Mouse (Mus musculus) forebrain, embryonic 11.5 days (tissue): ENCODE measurements around the gene Fgfr1op2. TPM values are rescaled to one million over a fixed set of nuclear protein-coding genes. Genes with fewer than 3 reads are reported as not detected.

Experiments
- ATAC-seq: fragments of 200-750 bp; cut with Nextera tagmentation; replicated peaks from 2 replicates; pipeline ENCODE4 v1.8.0; 2017; ENCODE audit warnings: moderate TSS enrichment; ENCODE audit not compliant: low FRiP score
- DNase-seq: peaks from one replicate; pipeline ENCODE4 v3.0.0-alpha.2; 2017; ENCODE audit warnings: low spot score
- H3K27ac ChIP-seq: fragments of 300-500 bp; sonication (generic); 2 replicates; pipeline ENCODE4 v1.5.1; 2014; ENCODE audit warnings: low read depth, low read length
- H3K27me3 ChIP-seq: fragments of 300-500 bp; sonication (generic); 2 replicates; pipeline ENCODE4 v1.6.1; 2014; ENCODE audit warnings: mild to moderate bottlenecking, low read length, mixed read lengths; ENCODE audit not compliant: control insufficient read depth, insufficient read depth
- H3K36me3 ChIP-seq: fragments of 300-500 bp; sonication (generic); 2 replicates; pipeline ENCODE4 v1.6.1; 2014; ENCODE audit warnings: mild to moderate bottlenecking, low read length, moderate library complexity, mixed read lengths; ENCODE audit not compliant: control insufficient read depth, insufficient read depth
- H3K4me1 ChIP-seq: fragments of 300-500 bp; sonication (generic); replicated peaks from 2 replicates; pipeline ENCODE4 v1.6.1; 2014; ENCODE audit warnings: low read length, mixed read lengths; ENCODE audit not compliant: control insufficient read depth, insufficient read depth
- H3K4me2 ChIP-seq: fragments of 300-500 bp; sonication (generic); 2 replicates; pipeline ENCODE4 v1.6.1; 2014; ENCODE audit warnings: low read depth, mild to moderate bottlenecking, low read length, moderate library complexity, mixed read lengths; ENCODE audit not compliant: severe bottlenecking
- H3K4me3 ChIP-seq: fragments of 300-500 bp; sonication (generic); 2 replicates; pipeline ENCODE4 v1.5.1; 2014; ENCODE audit warnings: low read depth, low read length
- H3K9ac ChIP-seq: fragments of 300-500 bp; sonication (generic); 2 replicates; pipeline ENCODE4 v1.6.1; 2014; ENCODE audit warnings: low read length
- H3K9me3 ChIP-seq: fragments of 300-500 bp; sonication (generic); 2 replicates; pipeline ENCODE4 v1.6.1; 2016; ENCODE audit warnings: low read length, mixed read lengths; ENCODE audit not compliant: control insufficient read depth
- WGBS: fragments of 180-500 bp; shearing (Covaris S2); extraction: QIAGEN DNeasy Blood & Tissue Kit; methylation state at CpG from one replicate; pipeline ENCODE4 v1.1.7; 2014; 5-methylcytosine and 5-hydroxymethylcytosine counted together
- polyA plus RNA-seq: library from polyadenylated mRNA; unstranded; fragments of >200 nt; fragmentation: Nextera tagmentation; extraction: Ambion mirVana; gene quantifications from 2 replicates; pipeline ENCODE4 v1.2.1, GENCODE M21; 2014

Fgfr1op2 gene
- polyA plus RNA-seq, 1 experiment from 2014 or later, result 85.6 TPM

DNA sequence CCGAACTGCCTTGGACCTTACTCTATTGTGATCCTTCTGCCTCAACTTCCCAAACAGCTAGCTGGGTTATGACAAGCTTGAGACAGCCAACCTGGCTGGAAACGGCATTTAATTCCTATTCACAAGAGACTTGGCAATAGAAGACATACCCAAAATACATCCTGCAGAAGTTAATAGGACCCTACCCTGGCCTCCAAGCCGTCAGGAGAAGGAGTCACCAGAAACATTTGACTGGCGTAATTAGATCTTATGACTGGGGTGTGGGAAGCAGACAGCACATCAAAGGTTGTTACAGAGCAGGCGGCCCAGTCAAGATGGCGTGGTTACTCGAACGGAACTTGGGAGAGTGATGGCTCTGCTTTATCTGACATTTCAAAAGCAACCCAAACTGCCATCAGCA lies 54.8 kb downstream of the Fgfr1op2 start:
- no peaks in the 10 kb centered on the region for H3K27me3 ChIP-seq
- no peaks in the 10 kb centered on the region for H3K36me3 ChIP-seq
- peaks cover 2% of the 10 kb centered on the region; the same call in 1 of the 2 replicates for H3K4me1 ChIP-seq
- no peak overlapping the region for H3K9ac ChIP-seq
- H3K4me3 ChIP-seq, result no peak overlapping the region
- ATAC-seq (no peak), DNase-seq (no peak)
- H3K9me3 ChIP-seq, result no peaks in the 10 kb centered on the region
- WGBS, result 84% methylated on average over 8 of the region's 8 CpGs
- no peak overlapping the region for H3K27ac ChIP-seq
- H3K4me2 ChIP-seq, result no peak overlapping the region

DNA sequence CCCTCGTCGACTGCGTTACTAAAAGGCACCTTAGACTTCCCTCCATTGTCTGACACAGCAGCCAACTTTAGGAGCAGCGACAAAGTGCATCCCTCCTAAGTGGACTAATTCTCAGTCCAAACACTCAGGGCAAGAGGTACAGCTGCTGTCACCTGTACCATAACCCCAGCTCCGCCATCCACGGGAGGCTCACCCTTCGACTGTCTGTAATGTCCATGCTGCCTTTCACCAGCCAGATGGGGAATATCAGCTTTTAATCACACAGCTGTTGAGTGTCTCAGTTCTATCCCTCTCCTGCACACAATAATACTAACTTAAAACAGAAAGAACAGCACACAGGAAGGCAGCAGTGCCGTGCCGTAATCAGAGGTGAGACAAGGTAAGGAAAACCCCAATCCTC lies 55.4 kb downstream of the Fgfr1op2 start:
- Histone ChIP-seq H3K4me3 (no peak overlapping the region), H3K9me3 (no peaks in the 10 kb centered on the region), H3K27me3 (no peaks in the 10 kb centered on the region), H3K36me3 (no peaks in the 10 kb centered on the region), H3K9ac (no peak overlapping the region), H3K4me2 (no peak overlapping the region), H3K27ac (no peak overlapping the region), H3K4me1 (peaks cover 2% of the 10 kb centered on the region; the same call in 1 of the 2 replicates)
- 80% methylated on average over 9 of the region's 9 CpGs for WGBS
- no peak for DNase-seq
- no peak for ATAC-seq

- no peak for DNase-seq
- Histone ChIP-seq H3K4me3 (no peak overlapping the region), H3K9me3 (no peaks in the 10 kb centered on the region), H3K9ac (no peak overlapping the region), H3K27ac (no peak overlapping the region), H3K27me3 (no peaks in the 10 kb centered on the region), H3K4me1 (peaks cover 2% of the 10 kb centered on the region; the same call in 1 of the 2 replicates), H3K4me2 (peak overlapping the region; percentile 58; the same call in 1 of the 2 replicates), H3K36me3 (no peaks in the 10 kb centered on the region)
- 0 out of 2 replicates have a peak, but pooled peaks have one; percentile 12 for ATAC-seq
- 33% methylated on average over 8 of the region's 8 CpGs for WGBS
These were observed 56.1 kb downstream of the Fgfr1op2 start for GRCm38 (mm10) chr6:146633097-146633496.

DNA sequence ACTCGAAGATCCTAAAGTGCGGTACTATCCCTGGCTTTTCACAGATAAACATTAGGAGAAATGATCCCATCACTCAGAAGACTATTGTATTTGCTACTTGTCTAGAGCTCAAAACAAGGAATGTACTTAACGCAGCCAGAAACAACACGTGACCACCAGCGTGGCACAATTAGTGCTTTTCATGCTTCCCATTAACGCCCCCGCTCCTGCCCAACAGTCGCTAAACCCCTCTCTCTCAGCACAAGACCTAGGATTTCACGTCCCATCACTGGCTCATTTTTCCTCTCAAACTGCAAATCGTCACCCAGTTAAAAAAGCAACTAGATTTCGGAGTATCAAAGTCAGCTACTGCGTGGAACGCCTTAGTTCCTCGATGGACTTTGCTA lies 56.6 kb downstream of the Fgfr1op2 start:
- DNase-seq (peak; percentile 55), ATAC-seq (peak; percentile 57; the same call in 1 of the 2 replicates)
- Histone ChIP-seq H3K4me3 (peak overlapping the region; percentile 70), H3K4me2 (peak overlapping the region; percentile 58), H3K9ac (peak overlapping the region; percentile 69), H3K36me3 (no peaks in the 10 kb centered on the region), H3K9me3 (no peaks in the 10 kb centered on the region), H3K27ac (peak overlapping the region; percentile 53; the same call in 1 of the 2 replicates), H3K4me1 (peaks cover 2% of the 10 kb centered on the region; the same call in 1 of the 2 replicates), H3K27me3 (no peaks in the 10 kb centered on the region)
- WGBS, result 7% methylated on average over 14 of the region's 14 CpGs

- H3K27me3 ChIP-seq, result no peaks in the 10 kb centered on the region
These were observed 57.2 kb downstream of the Fgfr1op2 start for GRCm38 (mm10) chr6:146634015-146634722.

DNA sequence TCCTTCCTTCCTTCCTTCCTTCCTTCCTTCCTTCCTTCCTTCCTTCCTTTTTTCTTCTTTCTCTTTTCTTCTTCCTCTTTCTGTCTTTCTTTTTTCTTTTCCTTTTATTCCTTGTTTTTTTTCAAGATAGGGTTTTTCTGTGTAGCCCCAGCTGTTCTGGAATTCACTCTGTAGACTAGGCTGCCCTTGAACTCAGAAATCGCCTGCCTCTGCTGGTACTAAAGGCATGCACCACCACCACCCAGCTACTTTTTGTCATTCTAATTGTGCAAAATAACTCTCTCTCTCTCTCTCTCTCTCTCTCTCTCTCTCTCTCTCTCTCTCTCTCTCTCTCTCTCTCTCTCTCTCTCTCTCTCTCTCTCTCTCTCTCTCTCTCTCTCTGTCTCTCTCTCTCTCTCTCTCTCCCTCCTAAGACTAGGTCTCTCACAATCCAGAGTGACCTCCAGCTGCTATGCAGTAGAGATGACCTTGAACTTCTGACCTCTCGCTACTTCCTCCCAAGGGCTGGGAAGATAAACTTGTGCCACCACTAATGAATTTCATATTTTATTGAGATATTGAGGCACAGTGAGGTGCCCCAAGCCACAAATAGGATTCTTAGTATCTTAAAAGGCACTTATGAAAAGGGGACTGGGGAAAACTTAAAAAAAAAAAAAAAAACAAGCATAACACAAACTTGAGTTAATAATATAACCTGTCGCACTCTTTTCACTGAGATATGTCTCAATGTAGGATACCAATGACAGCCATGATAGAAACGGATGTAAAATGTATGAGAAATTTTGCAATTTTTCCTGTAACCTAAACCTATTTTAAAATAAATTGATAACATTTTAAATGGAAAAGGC lies 58.0 kb downstream of the Fgfr1op2 start:
- Histone ChIP-seq H3K27me3 (no peaks in the 10 kb centered on the region), H3K27ac (no peak overlapping the region), H3K9ac (no peak overlapping the region), H3K4me2 (no peak overlapping the region), H3K9me3 (no peaks in the 10 kb centered on the region), H3K36me3 (no peaks in the 10 kb centered on the region), H3K4me3 (peak overlapping the region; percentile 70; the same call in 1 of the 2 replicates), H3K4me1 (peaks cover 2% of the 10 kb centered on the region; the same call in 1 of the 2 replicates)
- 65% methylated on average over 4 of the region's 4 CpGs for WGBS
- DNase-seq (no peak), ATAC-seq (no peak)

More at GRCm38 (mm10) chr6:146634015-146634722, 57.2 kb downstream of the Fgfr1op2 start:
- under 1% methylated on average over 82 of the region's 82 CpGs for WGBS
- H3K4me1 ChIP-seq, result peaks cover 2% of the 10 kb centered on the region; the same call in 1 of the 2 replicates
- peak; percentile 94 for ATAC-seq
- peak overlapping the region; percentile 53; the same call in 1 of the 2 replicates for H3K27ac ChIP-seq
- H3K9me3 ChIP-seq, result no peaks in the 10 kb centered on the region
- H3K36me3 ChIP-seq, result no peaks in the 10 kb centered on the region
- H3K4me3 ChIP-seq, result peak overlapping the region; percentile 70
- DNase-seq, result peak; percentile 90
- peak overlapping the region; percentile 58 for H3K4me2 ChIP-seq
- peak overlapping the region; percentile 69 for H3K9ac ChIP-seq

DNA sequence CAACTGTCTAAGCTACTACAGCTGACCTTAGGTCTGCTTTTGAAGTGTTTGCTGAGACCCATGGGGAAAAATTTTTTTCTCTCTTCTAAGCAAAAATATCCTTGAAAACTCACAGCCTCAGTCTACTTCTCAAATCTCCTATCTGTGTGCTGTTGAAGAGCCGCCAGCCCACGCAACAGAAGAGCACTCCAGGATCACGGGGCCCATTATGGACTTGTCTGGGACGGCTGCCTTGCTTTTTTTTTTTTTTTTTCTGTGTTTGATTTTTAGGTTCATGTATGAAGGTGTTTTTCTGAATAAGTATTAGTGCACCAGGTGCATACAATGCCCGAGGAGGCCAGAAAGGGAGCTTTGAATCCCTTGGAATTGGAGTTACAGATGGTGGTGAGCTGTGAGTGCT lies 59.5 kb downstream of the Fgfr1op2 start:
- 84% methylated on average over 5 of the region's 5 CpGs for WGBS
- Histone ChIP-seq H3K36me3 (no peaks in the 10 kb centered on the region), H3K9me3 (no peaks in the 10 kb centered on the region), H3K27ac (no peak overlapping the region), H3K4me3 (no peak overlapping the region), H3K4me1 (peaks cover 2% of the 10 kb centered on the region; the same call in 1 of the 2 replicates), H3K4me2 (no peak overlapping the region), H3K27me3 (no peaks in the 10 kb centered on the region), H3K9ac (no peak overlapping the region)
- no peak for DNase-seq
- no peak for ATAC-seq

DNA sequence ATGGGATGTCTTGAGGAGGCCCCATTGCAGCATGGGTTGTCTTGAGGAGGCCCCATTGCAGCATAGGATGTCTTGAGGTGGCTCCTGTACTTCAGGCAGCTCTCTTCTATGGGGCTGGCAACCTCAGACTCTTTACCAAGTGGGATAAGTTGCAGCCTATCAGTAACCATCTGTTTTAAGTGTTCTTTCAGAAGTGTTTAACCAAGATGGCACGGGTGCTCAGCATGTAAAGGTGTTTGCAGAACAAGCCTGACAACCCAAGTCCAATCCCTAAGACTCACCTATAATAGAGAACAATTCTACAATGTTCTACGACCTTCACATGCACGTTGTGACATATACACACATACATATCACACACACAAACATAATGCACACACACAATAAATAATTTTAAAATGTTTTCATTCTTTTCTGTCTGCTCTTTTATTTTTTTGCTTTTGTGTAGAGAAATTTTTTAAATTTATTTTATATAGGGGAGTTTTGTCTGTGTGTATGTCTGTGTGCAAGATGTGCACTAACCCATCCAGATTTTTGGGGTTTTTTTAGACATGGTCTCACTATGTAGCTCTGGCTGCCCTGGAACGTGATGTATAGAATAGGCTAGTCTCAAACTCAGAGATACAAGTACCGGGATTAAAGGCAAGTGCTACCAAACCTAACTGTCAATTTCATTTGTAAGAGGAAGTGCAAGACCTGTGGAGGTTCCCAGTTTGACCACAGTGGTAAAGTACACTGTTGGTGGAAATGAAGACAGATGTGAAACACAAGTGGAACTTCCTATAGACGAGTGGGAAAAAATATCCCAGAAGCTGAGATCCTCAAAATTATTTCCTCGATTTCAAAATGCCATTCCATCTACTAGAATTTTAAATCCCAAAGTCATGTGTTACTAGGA lies 63.3 kb downstream of the Fgfr1op2 start:
- Histone ChIP-seq H3K4me3 (no peak overlapping the region), H3K4me1 (peaks cover 2% of the 10 kb centered on the region; the same call in 1 of the 2 replicates), H3K27me3 (no peaks in the 10 kb centered on the region), H3K4me2 (no peak overlapping the region), H3K36me3 (no peaks in the 10 kb centered on the region), H3K27ac (no peak overlapping the region), H3K9me3 (no peaks in the 10 kb centered on the region), H3K9ac (no peak overlapping the region)
- DNase-seq, result no peak
- no peak for ATAC-seq
- 85% methylated on average over 7 of the region's 7 CpGs for WGBS
